In the genomic region with DNA sequence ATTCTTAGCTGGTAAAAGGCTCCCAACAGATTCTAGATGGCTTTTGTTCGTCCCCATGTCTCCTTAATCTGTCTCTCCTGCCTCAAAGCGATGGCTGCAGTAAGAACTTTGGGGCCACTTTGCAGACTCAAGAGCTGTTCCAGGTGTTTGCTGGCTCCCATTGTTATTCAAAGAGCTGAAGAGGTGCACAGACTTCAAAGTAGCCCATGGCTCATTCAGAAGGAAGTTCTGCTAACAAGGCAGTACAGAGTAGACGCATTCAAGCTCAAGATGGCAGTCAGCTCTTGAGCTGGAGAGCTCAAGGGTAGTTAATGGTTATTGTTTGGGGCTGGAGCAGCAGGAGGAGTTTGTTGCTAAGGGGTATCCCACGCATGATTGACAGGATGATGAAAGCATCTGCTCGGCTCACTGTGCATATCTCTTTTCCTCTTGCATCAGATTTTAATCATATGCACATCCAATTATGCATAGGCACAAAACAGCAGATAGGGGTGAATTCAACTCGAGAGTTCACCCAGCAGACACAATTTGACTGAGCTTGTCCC, we compare ENCODE assay signal across 17 mouse cellular contexts. TPM values are rescaled to one million over a fixed set of nuclear protein-coding genes. Genes with fewer than 3 reads are reported as not detected.
"Had no signal": no experiment of that assay in that cellular context is flagged by ENCODE, and none has a peak within 500 bp of the region (broad histone marks: within the 10 kb centered on the region; RNA-seq: fewer than 3 reads in every experiment).

No protein-coding gene starts in this region.

- H3K4me2 ChIP-seq: kidney, embryonic 15.5 days; limb, embryonic 13.5 days; midbrain, embryonic 15.5 days; neural tube, embryonic 13.5 days; stomach, embryonic 15.5 days had no signal

- DNase-seq: kidney, postnatal 14 days; left cerebral cortex, postnatal 4 days; lung, adult 18-20 months; retina, postnatal 1 day; right cerebral cortex, postnatal 4 days; spleen, adult 18-20 months; thymus, postnatal 36 days had no signal

- H3K4me1 ChIP-seq: kidney, embryonic 15.5 days; limb, embryonic 13.5 days; midbrain, embryonic 15.5 days; neural tube, embryonic 13.5 days; stomach, embryonic 15.5 days had no signal

- H3K36me3 ChIP-seq: midbrain, embryonic 15.5 days had no signal

- ATAC-seq: midbrain, embryonic 15.5 days had no signal

- H3K27me3 ChIP-seq: kidney, embryonic 15.5 days; limb, embryonic 13.5 days; midbrain, embryonic 15.5 days; neural tube, embryonic 13.5 days; stomach, embryonic 15.5 days had no signal

- H3K9ac ChIP-seq: kidney, embryonic 15.5 days; limb, embryonic 13.5 days; liver, embryonic 14.5 days; midbrain, embryonic 15.5 days; neural tube, embryonic 13.5 days; stomach, embryonic 15.5 days had no signal

- H3K27ac ChIP-seq: kidney, embryonic 15.5 days; limb, embryonic 13.5 days; liver, embryonic 14.5 days; midbrain, embryonic 15.5 days; neural tube, embryonic 13.5 days; stomach, embryonic 15.5 days had no signal

- H3K4me3 ChIP-seq: kidney, embryonic 15.5 days; limb, embryonic 13.5 days; midbrain, embryonic 15.5 days; neural tube, embryonic 13.5 days; stomach, embryonic 15.5 days had no signal

- H3K9me3 ChIP-seq: kidney, embryonic 15.5 days; limb, embryonic 13.5 days; midbrain, embryonic 15.5 days; neural tube, embryonic 13.5 days; stomach, embryonic 15.5 days had no signal

RNA-seq across cellular contexts. Expression of a gene that starts 37.6 kb away (rescaled TPM):
- total RNA-seq: megakaryocyte-erythroid progenitor cell, adult 5-6 weeks had no signal
- polyA plus RNA-seq: limb, embryonic 13.5 days; liver, adult 2 months; liver, embryonic 14.5 days; lung, embryonic 16.5 days; neural tube, embryonic 13.5 days; stomach, embryonic 15.5 days; thymus, postnatal 0 days had no signal
